Mouse (Mus musculus): Measurements from ENCODE around the gene Srr.

DNA sequence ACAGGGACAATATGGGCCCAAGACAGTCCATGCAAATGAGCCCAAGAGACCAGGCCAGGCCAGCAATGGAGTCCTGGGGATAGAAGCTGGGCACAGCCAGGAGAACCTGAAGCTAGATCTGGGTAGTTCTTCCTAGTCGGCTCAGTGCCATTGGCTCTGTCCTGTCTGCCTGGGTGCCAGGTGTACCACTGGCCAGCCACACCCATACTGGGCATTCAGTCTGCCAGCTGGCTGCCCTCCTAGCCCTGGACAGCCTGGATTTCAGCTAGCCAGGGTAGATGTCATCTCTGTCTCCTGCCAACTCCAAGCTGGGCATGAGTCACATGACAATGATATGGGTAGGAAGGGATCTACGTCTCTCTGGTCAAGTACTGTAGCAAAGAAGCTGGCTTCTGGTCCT, 58.6 kb downstream of the Srr start:
- TF ChIP-seq CTCF (IDR thresholded peaks at IDR 0.05; ENCODE audit: extremely low read depth, insufficient read length, insufficient replicate concordance, low read depth, low read length) (no peak), POLR2A (IDR thresholded peaks at IDR 0.05; ENCODE audit: low read depth, low read length) (no peak)

Data from small intestine, adult 2 months (tissue).